Mouse (Mus musculus): ENCODE data around the gene Tnfrsf8. TPM values are rescaled to one million over a fixed set of nuclear protein-coding genes. Genes with fewer than 3 reads are reported as not detected.

Gene Tnfrsf8
- polyA plus RNA-seq, 1 experiment from 2014 or later, result 0.10 TPM

DNA sequence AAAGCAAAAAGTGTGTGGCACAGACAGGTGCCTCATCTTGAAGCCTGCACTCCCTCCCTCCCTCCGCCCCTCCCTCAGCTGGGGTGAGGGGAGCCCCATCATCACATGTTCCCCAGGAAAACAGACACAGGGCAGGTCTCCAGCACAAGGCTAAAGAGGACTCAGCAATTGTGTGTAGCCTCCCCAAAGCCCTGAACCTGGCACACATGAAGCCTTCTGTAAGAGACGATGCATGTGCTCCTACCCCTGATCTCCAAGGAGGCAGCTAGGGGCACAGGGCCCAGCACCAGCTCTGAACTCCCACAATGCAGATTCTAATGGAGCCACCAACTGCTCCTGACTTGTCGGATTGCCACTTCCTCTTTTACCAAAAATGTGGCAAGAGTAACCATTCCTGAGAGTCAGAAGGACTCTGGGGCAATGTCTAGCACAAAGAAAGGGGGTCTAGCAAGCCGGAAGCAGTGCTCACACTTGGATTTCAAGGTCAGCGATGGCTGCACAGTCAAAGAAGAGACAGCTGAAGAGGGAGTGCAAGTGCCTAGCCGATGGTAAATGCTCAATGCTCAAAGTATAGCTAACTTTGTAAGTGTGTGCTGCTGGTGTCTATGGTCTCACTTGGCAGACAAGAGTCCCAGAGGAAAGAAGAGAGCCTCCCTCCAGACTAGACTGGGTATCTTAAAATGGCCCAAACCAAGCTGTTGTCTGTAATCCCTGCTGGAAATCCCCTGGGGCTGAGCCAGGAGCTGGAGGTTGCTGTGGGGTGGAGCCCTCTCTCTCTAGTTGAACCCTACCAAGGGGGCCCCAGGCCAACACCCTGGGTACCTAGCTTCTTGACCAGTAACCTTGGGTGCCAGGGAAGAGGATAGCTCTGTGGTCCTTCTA lies 38.4 kb downstream of the Tnfrsf8 start:
- no peak overlapping the region for H3K4me3 ChIP-seq (replicated peaks)
- no peak for ATAC-seq (ENCODE audit: low FRiP score)
- no peak overlapping the region for H3K9ac ChIP-seq
- no peak overlapping the region for H3K4me2 ChIP-seq
- no peaks in the 10 kb centered on the region for H3K9me3 ChIP-seq
- 86% methylated on average over 6 of the region's 6 CpGs for WGBS
- H3K4me1 ChIP-seq, result no peaks in the 10 kb centered on the region
- no peaks in the 10 kb centered on the region for H3K36me3 ChIP-seq (replicated peaks)
- no peak overlapping the region for H3K27ac ChIP-seq
- H3K27me3 ChIP-seq, result no peaks in the 10 kb centered on the region

DNA sequence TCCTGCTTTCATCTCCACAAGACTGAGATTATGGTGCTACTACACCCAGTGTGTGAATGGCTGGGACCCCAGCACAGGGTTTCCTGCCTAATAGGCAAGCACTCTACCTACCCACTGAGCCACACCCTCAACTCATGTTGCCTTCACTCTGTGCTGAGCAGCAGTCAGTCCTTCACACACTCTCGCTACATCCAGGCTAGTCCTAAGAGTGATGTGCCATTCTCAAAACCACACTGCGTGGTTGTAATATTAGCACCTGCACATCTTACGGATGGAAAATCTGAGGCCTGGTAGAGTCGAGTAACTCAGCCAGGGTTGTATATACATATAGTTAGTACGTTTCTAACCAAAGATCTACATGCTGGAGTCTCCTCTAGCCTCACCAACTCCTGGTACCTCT lies 40.1 kb downstream of the Tnfrsf8 start:
- ATAC-seq (ENCODE audit: low FRiP score), result no peak
- no peak overlapping the region for H3K4me2 ChIP-seq
- WGBS, result 93% methylated on average over 5 of the region's 5 CpGs

DNA sequence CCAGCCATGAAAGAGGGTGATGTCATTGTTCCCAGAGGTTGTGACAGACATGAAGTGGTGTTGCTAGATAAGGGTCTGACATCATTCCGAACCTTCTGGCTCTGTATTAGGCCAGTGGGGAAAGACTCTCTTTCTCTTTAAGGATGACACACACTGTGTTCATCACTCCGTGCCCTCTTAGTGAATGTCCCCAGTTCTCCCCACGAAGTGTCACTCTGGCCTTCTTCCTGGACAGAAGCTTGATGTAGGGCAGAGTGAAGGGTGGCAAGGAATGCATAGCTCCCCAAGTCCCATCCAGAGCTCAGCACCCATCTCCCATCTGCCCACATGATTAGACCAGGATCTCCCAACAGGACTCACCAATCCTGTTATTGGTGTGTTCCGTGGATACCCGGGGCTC lies 41.0 kb downstream of the Tnfrsf8 start:
- Histone ChIP-seq H3K4me3 (replicated peaks) (no peak overlapping the region), H3K27me3 (no peaks in the 10 kb centered on the region), H3K36me3 (replicated peaks) (no peaks in the 10 kb centered on the region), H3K4me2 (no peak overlapping the region), H3K4me1 (no peaks in the 10 kb centered on the region), H3K9me3 (no peaks in the 10 kb centered on the region), H3K9ac (no peak overlapping the region), H3K27ac (no peak overlapping the region)
- no peak for ATAC-seq (ENCODE audit: low FRiP score)
- 91% methylated on average over 5 of the region's 5 CpGs for WGBS

More for the DNA sequence above, 40.1 kb downstream of the Tnfrsf8 start:
- H3K9me3 ChIP-seq, result no peaks in the 10 kb centered on the region
- no peaks in the 10 kb centered on the region for H3K27me3 ChIP-seq
- no peak overlapping the region for H3K27ac ChIP-seq
- no peaks in the 10 kb centered on the region for H3K4me1 ChIP-seq
- no peaks in the 10 kb centered on the region for H3K36me3 ChIP-seq (replicated peaks)
- no peak overlapping the region for H3K9ac ChIP-seq
- H3K4me3 ChIP-seq (replicated peaks), result no peak overlapping the region

DNA sequence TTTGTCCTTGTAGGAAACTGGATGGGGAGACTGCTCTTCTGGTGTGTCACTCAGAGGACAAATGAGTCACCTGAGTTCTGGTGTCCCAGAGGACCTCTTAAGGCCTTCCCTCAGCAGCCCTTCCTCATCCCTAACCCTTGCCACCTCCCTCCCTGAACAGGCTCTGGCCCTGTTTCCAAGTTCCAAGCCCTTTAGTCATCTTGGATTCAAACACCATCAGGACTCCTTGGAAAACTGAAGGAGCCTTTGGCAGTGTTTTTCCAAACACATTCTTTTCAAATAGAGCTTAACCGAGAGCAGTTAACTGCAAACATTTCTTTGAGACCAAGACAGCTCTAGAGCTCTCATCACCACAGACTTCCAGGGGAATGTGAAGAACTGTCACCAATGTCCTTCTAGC lies 42.2 kb downstream of the Tnfrsf8 start:
- Histone ChIP-seq H3K27me3 (no peaks in the 10 kb centered on the region), H3K9me3 (no peaks in the 10 kb centered on the region), H3K36me3 (replicated peaks) (no peaks in the 10 kb centered on the region), H3K27ac (no peak overlapping the region), H3K4me3 (replicated peaks) (no peak overlapping the region), H3K4me1 (no peaks in the 10 kb centered on the region), H3K4me2 (no peak overlapping the region), H3K9ac (no peak overlapping the region)
- no peak for ATAC-seq (ENCODE audit: low FRiP score)
- 94% methylated on average over 1 of the region's 1 CpGs for WGBS

DNA sequence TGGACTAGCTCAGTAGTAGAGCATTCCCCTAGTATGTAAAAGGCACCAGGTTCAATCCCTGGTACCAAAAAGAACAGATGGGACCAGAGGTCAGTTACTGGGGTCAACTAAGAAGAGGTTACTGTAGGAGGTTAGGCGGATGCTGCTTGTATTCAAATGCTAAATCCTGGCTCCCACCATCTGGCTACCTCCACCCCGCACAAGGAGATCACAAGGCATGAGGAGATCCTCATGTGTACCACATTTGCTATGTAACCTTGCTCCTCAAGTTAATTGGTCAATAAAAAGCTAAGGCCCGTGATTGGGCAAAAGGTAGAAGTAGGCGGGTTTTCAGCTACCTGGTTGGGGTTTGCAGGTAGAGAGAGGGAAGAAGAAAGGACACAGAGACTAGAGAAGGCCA lies 43.3 kb downstream of the Tnfrsf8 start:
- WGBS, result 89% methylated on average over 4 of the region's 4 CpGs
- H3K4me2 ChIP-seq, result no peak overlapping the region
- H3K9ac ChIP-seq, result no peak overlapping the region
- no peak for ATAC-seq (ENCODE audit: low FRiP score)
- H3K36me3 ChIP-seq (replicated peaks), result no peaks in the 10 kb centered on the region
- H3K27ac ChIP-seq, result no peak overlapping the region
- H3K27me3 ChIP-seq, result no peaks in the 10 kb centered on the region
- no peaks in the 10 kb centered on the region for H3K9me3 ChIP-seq
- no peak overlapping the region for H3K4me3 ChIP-seq (replicated peaks)
- no peaks in the 10 kb centered on the region for H3K4me1 ChIP-seq

DNA sequence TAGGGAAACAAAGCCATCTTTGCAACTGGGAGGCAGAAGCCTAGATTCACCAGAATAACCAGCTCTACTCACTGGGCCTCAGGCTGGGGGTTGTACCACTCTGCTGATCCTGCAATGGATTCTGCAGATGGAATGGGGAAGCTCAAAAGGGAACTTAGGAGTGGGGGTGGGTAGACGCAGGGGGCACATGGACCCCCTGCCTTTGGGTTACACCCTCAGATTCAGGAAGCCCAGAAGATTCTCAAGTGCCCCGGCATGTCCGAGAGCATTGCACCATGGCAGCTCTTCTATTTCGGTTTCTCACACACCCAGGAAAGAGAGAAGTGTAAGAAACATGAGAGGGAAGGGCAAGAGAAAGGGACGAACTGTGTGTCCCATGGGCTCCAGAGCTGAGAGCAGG lies 44.8 kb downstream of the Tnfrsf8 start:
- Histone ChIP-seq H3K4me2 (no peak overlapping the region), H3K4me3 (replicated peaks) (no peak overlapping the region), H3K36me3 (replicated peaks) (no peaks in the 10 kb centered on the region), H3K9me3 (no peaks in the 10 kb centered on the region), H3K4me1 (no peaks in the 10 kb centered on the region), H3K27ac (no peak overlapping the region), H3K9ac (no peak overlapping the region), H3K27me3 (no peaks in the 10 kb centered on the region)
- no peak for ATAC-seq (ENCODE audit: low FRiP score)
- 93% methylated on average over 5 of the region's 5 CpGs for WGBS

DNA sequence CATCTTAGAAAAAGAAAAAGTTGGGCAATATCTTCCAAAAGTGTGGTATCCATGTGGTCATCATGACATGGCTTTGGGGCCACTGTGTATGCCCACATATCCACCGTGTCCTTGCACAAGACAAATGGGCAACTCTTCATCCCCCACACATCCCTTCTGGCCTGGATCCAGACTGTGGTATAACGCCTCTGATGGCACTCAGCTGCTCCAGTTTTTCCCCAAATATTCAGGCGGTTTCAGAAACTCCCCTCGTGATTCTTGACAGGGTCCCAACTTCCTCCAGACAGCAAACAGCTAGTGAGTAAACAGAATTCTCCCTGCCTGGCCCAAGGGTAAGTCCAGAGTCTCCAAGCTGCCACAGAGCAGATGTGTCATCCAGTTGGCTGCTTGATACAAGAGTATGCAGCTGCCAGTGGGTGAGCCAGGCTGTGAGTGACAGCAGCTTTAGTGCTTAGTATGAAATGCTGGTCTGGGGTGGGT lies 47.3 kb downstream of the Tnfrsf8 start:
- Histone ChIP-seq H3K27ac (no peak overlapping the region), H3K27me3 (no peaks in the 10 kb centered on the region), H3K4me2 (no peak overlapping the region), H3K9ac (no peak overlapping the region), H3K36me3 (replicated peaks) (no peaks in the 10 kb centered on the region), H3K4me1 (no peaks in the 10 kb centered on the region), H3K4me3 (replicated peaks) (no peak overlapping the region), H3K9me3 (no peaks in the 10 kb centered on the region)
- 85% methylated on average over 4 of the region's 4 CpGs for WGBS
- ATAC-seq (ENCODE audit: low FRiP score), result no peak

DNA sequence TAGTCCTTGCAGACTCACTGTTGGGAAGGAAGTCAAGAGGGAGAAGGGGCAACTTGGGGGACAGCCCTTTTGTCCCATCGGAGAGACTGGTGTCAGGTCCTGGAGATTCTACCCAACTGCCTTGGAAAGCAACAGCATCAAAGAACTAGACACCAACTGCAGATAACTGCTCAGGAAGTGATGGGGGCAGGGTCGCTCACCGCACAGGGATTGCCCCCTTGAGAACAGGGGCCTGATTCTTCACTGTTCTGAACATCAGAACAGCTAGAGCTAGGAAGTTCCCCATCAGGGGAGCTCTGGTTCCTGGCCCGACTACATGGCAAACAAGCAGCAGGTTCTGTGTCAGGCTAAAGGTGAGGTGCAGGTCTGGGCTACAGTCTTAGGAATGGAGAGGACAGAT lies 48.5 kb downstream of the Tnfrsf8 start:
- H3K27me3 ChIP-seq, result no peaks in the 10 kb centered on the region
- no peak for ATAC-seq (ENCODE audit: low FRiP score)
- no peaks in the 10 kb centered on the region for H3K36me3 ChIP-seq (replicated peaks)
- H3K9ac ChIP-seq, result no peak overlapping the region
- H3K4me2 ChIP-seq, result no peak overlapping the region
- H3K4me1 ChIP-seq, result no peaks in the 10 kb centered on the region
- WGBS, result 77% methylated on average over 4 of the region's 4 CpGs
- H3K9me3 ChIP-seq, result no peaks in the 10 kb centered on the region
- H3K27ac ChIP-seq, result no peak overlapping the region
- no peak overlapping the region for H3K4me3 ChIP-seq (replicated peaks)

DNA sequence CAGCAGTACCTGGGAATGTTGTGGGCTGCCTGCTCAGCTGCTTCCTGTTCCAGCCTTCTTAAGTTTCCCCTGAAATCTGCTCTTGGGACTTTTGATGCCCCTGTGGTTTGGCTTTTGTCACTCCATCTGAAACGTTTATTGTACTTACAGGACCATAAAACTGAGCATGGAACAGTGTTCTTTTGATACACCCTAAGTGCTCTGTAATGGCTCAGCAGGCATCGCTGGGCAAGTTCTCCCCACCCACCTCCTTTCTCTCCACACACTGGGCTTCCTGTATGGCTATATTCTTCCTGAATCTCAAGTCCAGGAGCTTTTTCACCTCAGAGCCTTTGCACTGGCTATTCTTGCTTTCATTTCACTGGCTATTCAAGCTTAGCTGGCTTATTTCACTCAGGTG lies 50.2 kb downstream of the Tnfrsf8 start:
- H3K4me1 ChIP-seq, result no peaks in the 10 kb centered on the region
- no peak overlapping the region for H3K4me2 ChIP-seq
- H3K9ac ChIP-seq, result no peak overlapping the region
- no peak overlapping the region for H3K4me3 ChIP-seq (replicated peaks)
- ATAC-seq (ENCODE audit: low FRiP score), result no peak
- H3K27ac ChIP-seq, result no peak overlapping the region
- no peaks in the 10 kb centered on the region for H3K27me3 ChIP-seq
- H3K36me3 ChIP-seq (replicated peaks), result no peaks in the 10 kb centered on the region
- WGBS, result 44% methylated on average over 2 of the region's 2 CpGs
- H3K9me3 ChIP-seq, result no peaks in the 10 kb centered on the region

DNA sequence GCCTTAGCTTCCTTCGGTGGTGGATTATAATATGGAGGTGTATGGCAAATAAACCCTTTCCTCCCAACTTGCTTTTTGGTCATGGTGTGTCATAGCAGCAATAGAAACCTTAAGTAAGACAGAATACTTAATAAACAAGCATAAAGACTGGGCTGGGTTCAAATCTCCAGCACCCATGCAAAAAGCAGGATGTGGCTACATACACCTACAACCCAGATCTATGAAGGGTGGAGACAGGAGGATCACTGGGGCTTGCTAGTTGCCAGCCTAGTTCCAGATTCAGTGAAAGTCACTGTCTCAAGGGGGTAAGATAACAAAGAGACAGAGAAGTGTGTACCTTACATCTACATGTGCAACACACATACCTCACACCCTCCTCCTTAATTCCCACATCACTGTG lies 51.4 kb downstream of the Tnfrsf8 start:
- no peak overlapping the region for H3K27ac ChIP-seq
- H3K4me3 ChIP-seq (replicated peaks), result no peak overlapping the region
- H3K4me2 ChIP-seq, result no peak overlapping the region
- ATAC-seq (ENCODE audit: low FRiP score), result no peak
- no peaks in the 10 kb centered on the region for H3K36me3 ChIP-seq (replicated peaks)
- no peaks in the 10 kb centered on the region for H3K27me3 ChIP-seq
- WGBS, result 100% methylated on average over 1 of the region's 1 CpGs
- H3K9me3 ChIP-seq, result no peaks in the 10 kb centered on the region
- no peaks in the 10 kb centered on the region for H3K4me1 ChIP-seq
- no peak overlapping the region for H3K9ac ChIP-seq

DNA sequence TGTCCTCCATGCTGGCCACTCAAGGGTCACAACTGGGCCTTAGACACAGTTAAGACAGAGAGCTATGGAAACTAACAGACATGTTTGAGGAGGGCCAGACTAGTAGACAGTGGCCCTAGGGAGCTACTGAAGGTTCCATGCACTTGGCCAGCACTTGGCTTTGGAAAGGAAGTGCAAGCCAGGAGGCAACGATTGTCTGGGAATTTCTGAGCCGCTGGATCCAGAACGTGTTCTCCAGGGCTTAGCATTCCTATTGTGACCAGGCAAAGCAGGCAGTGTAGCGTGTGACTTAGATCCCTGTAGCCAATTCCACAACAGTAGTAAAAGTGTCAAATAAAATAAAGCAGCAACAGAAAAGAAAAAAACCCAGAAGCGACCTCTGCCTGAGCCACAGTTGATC lies 54.2 kb downstream of the Tnfrsf8 start:
- no peak overlapping the region for H3K9ac ChIP-seq
- H3K4me1 ChIP-seq, result no peaks in the 10 kb centered on the region

DNA sequence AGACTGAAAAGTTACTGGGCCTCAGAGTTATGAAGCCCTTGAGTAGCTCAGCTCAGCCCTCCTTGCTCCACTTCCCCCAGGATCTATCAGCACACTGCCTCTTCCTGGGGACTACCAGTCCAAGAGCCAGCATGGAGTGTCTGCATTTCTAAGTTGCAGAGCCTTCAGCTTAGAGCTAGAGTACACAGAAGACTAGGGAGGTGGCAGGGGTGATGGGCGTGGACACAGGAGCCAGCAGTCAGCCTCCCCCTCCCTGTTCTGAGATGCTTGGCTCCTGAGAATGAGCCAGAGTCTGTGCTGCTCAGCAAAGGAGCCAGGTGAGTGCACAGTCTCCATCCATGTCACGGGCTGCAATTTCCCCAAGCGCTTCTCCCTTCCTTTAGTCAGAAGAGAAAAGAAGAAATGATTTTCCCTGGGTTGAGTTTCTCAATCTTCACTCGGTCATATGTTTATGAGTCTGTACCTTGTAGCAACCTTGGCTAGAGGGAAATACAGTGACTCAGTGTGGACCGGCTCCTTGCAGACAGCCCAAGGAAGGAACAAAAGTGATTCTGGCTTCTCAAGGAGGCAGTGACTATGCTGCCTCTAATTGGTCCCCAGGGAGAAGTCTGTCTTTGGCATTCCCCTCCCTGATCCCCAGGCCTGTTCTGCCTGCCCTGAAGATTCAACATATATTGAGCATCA lies 57.1 kb downstream of the Tnfrsf8 start:
- Histone ChIP-seq H3K9ac (no peak overlapping the region), H3K27ac (no peak overlapping the region), H3K4me3 (replicated peaks) (no peak overlapping the region), H3K4me2 (no peak overlapping the region), H3K36me3 (replicated peaks) (no peaks in the 10 kb centered on the region), H3K27me3 (no peaks in the 10 kb centered on the region), H3K9me3 (no peaks in the 10 kb centered on the region), H3K4me1 (no peaks in the 10 kb centered on the region)
- 68% methylated on average over 5 of the region's 5 CpGs for WGBS
- ATAC-seq (ENCODE audit: low FRiP score), result no peak

More for the DNA sequence above, 54.2 kb downstream of the Tnfrsf8 start:
- no peak overlapping the region for H3K4me3 ChIP-seq (replicated peaks)
- H3K9me3 ChIP-seq, result no peaks in the 10 kb centered on the region
- no peaks in the 10 kb centered on the region for H3K27me3 ChIP-seq
- no peak overlapping the region for H3K27ac ChIP-seq
- no peak overlapping the region for H3K4me2 ChIP-seq
- 83% methylated on average over 5 of the region's 5 CpGs for WGBS
- ATAC-seq (ENCODE audit: low FRiP score), result no peak
- no peaks in the 10 kb centered on the region for H3K36me3 ChIP-seq (replicated peaks)

DNA sequence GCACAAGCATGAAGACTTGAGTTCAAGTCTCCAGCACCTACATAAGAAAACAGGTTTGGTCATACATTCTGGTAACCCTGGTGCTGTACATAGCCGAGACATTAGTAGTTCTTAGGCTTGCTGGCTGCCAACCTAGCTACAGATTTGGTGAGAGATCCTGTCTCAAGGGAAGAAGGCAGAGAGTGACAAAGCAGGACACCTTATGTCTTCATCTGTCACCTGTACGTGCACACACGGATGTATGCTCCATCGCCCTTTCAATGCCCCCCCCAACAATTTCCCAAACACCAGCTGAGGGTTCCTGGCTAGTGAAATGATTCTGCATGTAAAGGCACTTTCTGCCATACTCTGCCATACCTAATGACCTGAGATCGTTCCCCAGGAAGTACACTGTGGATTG lies 58.8 kb downstream of the Tnfrsf8 start:
- Histone ChIP-seq H3K27me3 (no peaks in the 10 kb centered on the region), H3K4me3 (replicated peaks) (no peak overlapping the region), H3K9me3 (no peaks in the 10 kb centered on the region), H3K36me3 (replicated peaks) (no peaks in the 10 kb centered on the region), H3K27ac (no peak overlapping the region), H3K9ac (no peak overlapping the region), H3K4me1 (no peaks in the 10 kb centered on the region), H3K4me2 (no peak overlapping the region)
- ATAC-seq (ENCODE audit: low FRiP score), result no peak
- WGBS, result 94% methylated on average over 5 of the region's 5 CpGs

Measured in forebrain, embryonic 12.5 days (tissue).